Mouse (Mus musculus) brown adipose tissue, adult 24 weeks (tissue): ENCODE measurements around the gene Pfn4. TPM values are rescaled to one million over a fixed set of nuclear protein-coding genes. Genes with fewer than 3 reads are reported as not detected.
A peak's percentile ranks its signal among the peaks of the same experiment; 100 is the strongest.
"Not testable (repeated sequence)": the region's sequence is repeated elsewhere in the genome, so short reads cannot be mapped to it uniquely, and the experiment has no call there.

Source experiments
- H3K27ac ChIP-seq: fragments of 200-500 bp; replicated peaks from 2 replicates; pipeline ENCODE4 v1.5.1; 2012; ENCODE audit warnings: low read depth, mild to moderate bottlenecking, low read length
- H3K4me1 ChIP-seq: fragments of 200-500 bp; 2 replicates; pipeline ENCODE4 v1.6.1; 2012; ENCODE audit warnings: low read length, mixed read lengths; ENCODE audit not compliant: control insufficient read depth, insufficient read depth, insufficient read length
- H3K4me3 ChIP-seq: fragments of 200-500 bp; 2 replicates; pipeline ENCODE4 v1.5.1; 2012; ENCODE audit warnings: low read depth, mild to moderate bottlenecking, low read length, moderate library complexity; ENCODE audit not compliant: insufficient read depth
- polyA plus RNA-seq: library from polyadenylated mRNA; stranded (reverse); fragments of >200 nt; gene quantifications from 2 replicates; pipeline ENCODE4 v1.2.4, GENCODE M21; 2012; ENCODE audit not compliant: missing spikeins, insufficient read depth, insufficient read length

Gene Pfn4
- polyA plus RNA-seq: 2.9 and 3.2 TPM in 2 replicates

GRCm38 (mm10) chr12:4768492-4769332, at the start of gene Pfn4, which contains the start of gene Fam228b:
Gene Pfn4 (plus strand): TSS chr12:4769022.
Gene Fam228b (minus strand): TSS chr12:4769267.
- Histone ChIP-seq H3K4me3 (peak within 1 kb of the TSS; percentile 94), H3K4me1 (no peaks in the 10 kb centered on the region), H3K27ac (peak within 1 kb of the TSS; percentile 75)

GRCm38 (mm10) chr12:4719066-4719761, 49.6 kb upstream of the Pfn4 start:
- no peaks in the 10 kb centered on the region for H3K4me1 ChIP-seq
- no peak overlapping the region for H3K27ac ChIP-seq
- H3K4me3 ChIP-seq: no peak overlapping the region

GRCm38 (mm10) chr12:4719762-4720754, 48.8 kb upstream of the Pfn4 start:
- no peaks in the 10 kb centered on the region for H3K4me1 ChIP-seq
- no peak overlapping the region for H3K4me3 ChIP-seq
- H3K27ac ChIP-seq: no peak overlapping the region

GRCm38 (mm10) chr12:4729165-4729564, 39.7 kb upstream of the Pfn4 start:
- no peak overlapping the region for H3K4me3 ChIP-seq
- no peak overlapping the region for H3K27ac ChIP-seq
- H3K4me1 ChIP-seq: no peaks in the 10 kb centered on the region

GRCm38 (mm10) chr12:4731629-4732028, 37.2 kb upstream of the Pfn4 start:
- Histone ChIP-seq H3K27ac (no peak overlapping the region), H3K4me3 (no peak overlapping the region), H3K4me1 (no peaks in the 10 kb centered on the region)

DNA sequence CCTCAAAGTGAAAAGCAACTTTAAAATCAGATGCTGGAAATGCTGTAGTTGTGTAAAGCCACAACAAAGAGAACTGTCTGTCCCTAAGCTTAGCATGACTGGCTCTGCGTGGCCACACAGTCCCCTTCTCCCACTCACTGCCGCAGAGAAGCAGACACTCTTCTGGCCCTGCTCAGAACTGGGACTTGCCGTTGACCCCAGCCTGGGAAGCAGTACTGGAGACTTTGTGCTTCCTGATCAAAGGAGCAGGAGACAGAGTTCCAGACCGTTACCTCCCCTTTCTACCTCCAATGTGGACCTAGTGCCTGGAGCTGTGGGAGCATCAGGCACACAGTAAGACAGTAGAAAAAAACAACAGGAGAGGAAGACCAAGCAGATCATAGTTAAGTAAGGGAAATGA, 36.5 kb upstream of the Pfn4 start:
- no peak overlapping the region for H3K4me3 ChIP-seq
- H3K27ac ChIP-seq: no peak overlapping the region

DNA sequence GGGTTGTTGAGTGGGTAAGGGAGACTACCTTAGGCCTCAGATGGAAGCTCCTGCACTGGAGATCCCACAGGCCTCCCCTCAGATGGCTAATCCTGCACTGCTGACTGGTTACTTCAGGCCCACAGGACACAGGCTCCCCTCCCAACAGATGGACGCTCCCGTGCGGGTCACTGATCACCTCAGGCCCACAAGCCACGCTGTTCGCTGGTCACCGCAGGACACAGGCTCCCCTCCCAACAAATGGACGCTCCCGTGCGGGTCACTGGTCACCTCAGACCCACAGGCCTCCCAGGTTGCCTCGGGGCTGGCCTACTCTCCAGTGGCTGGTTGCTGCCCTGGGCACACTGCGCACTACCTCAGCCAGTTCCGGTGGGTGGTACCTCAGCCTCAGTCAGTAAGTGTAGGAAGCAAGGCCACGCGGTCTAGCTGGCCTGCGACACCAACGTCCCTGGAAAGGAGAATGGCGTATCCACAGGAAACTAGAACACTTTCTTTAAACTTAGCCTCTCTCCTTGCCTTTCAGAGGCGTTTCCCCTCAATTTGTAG, 30.7 kb upstream of the Pfn4 start, which contains the start of gene Fam228a:
TSS of gene Fam228a (minus strand) at position 400 of the 546 bp plus-strand sequence.
- H3K4me3 ChIP-seq: no peak within 1 kb of the TSS
- no peak within 1 kb of the TSS for H3K27ac ChIP-seq
- H3K4me1 ChIP-seq: no peaks in the 10 kb centered on the region

More for the DNA sequence above, 36.5 kb upstream of the Pfn4 start:
- no peaks in the 10 kb centered on the region for H3K4me1 ChIP-seq

DNA sequence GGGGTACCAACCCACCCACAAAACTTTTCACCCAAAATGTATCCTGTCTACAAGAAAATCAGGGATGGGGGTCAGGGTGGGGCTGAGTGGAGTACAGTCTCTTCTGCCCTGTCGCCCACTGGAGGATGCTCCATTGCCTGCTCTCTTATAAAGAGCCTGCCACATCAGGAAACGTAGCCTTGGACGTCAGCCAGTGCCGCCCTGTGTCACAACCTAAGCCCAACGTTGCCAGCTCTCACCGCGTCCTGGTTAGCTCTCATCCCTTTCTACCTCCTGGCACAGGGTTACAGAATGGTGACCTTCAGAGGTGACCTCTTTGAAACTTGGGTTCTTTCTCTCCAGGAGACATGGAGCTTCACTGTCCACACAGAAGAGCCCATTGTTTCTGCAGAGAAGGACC, 28.0 kb upstream of the Pfn4 start:
- no peak overlapping the region for H3K27ac ChIP-seq
- H3K4me3 ChIP-seq: no peak overlapping the region

DNA sequence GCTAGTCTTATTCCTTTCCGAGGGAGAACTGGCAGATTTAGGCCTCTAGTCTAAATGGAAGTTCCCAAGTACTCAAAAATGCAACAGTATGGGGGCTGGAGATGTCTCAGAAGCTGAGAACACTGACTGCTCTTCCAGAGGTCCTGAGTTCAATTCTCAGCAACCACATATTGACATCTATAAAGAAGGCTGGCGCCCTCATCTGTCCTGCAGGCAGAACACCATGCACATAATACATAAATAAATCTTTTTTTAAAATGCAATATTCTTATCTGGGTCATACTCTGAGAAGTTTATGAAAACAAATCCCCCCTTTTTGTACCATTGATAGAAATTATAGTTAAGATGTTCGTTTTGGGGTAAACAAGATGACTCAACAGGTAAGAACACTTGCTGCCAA, 26.6 kb upstream of the Pfn4 start:
- no peak overlapping the region for H3K27ac ChIP-seq
- no peaks in the 10 kb centered on the region for H3K4me1 ChIP-seq
- no peak overlapping the region for H3K4me3 ChIP-seq

More for the DNA sequence above, 28.0 kb upstream of the Pfn4 start:
- no peaks in the 10 kb centered on the region for H3K4me1 ChIP-seq

GRCm38 (mm10) chr12:4744486-4744885, 24.3 kb upstream of the Pfn4 start:
- no peak overlapping the region for H3K27ac ChIP-seq

DNA sequence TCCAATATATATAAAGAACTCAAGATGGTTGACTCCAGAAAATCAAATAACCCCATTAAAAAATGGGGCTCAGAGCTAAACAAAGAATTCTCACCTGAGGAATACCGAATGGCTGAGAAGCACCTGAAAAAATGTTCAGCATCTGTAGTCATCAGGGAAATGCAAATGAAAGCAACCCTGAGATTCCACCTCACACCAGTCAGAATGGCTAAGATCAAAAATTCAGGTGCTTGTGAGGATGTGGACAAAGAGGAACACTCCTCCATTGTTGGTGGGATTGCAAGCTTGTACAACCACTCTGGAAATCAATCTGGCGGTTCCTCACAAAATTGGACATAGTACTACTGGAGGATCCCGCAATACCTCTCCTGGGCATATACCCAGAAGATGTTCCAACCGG, 14.4 kb upstream of the Pfn4 start:
- H3K4me1 ChIP-seq, H3K4me3 ChIP-seq, H3K27ac ChIP-seq: not testable (repeated sequence)

More at GRCm38 (mm10) chr12:4744486-4744885, 24.3 kb upstream of the Pfn4 start:
- H3K4me1 ChIP-seq: no peaks in the 10 kb centered on the region
- no peak overlapping the region for H3K4me3 ChIP-seq

- Histone ChIP-seq H3K4me3 (no peak overlapping the region), H3K4me1 (no peaks in the 10 kb centered on the region), H3K27ac (no peak overlapping the region)
Observed at GRCm38 (mm10) chr12:4757060-4757459, 11.8 kb upstream of the Pfn4 start.

- Histone ChIP-seq H3K4me1 (no peaks in the 10 kb centered on the region), H3K27ac (no peak overlapping the region), H3K4me3 (peak overlapping the region; percentile 94)
Observed at GRCm38 (mm10) chr12:4769333-4769723, 506 bp downstream of the Pfn4 start.

- H3K27ac ChIP-seq: no peak overlapping the region
- no peak overlapping the region for H3K4me3 ChIP-seq
- no peaks in the 10 kb centered on the region for H3K4me1 ChIP-seq
Observed at GRCm38 (mm10) chr12:4774895-4775587, 6.2 kb downstream of the Pfn4 start.
